Mouse (Mus musculus): Measurements from ENCODE around the gene Fbl.
"Not testable (repeated sequence)": the region's sequence is repeated elsewhere in the genome, so short reads cannot be mapped to it uniquely, and the experiment has no call there.

Gene Fbl

DNA sequence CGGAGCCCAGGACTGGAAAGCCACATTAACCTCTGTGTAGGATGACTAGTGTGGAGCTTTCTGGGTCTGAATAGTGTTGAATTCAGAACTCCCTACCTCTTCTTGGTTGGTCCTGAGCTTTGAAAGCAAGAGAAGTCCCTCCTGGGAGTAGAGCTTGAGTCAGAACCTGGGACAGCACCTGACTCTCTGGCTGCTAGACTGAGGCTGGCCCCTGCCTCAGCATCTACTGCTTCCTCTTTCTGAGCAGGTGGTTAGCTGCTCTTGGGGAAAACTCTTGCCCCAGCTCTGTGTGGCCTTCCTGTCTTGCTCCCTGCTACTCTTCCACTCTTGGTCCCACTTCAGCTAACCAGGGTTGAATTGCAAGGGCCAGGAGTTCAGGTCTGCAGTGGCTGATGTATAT, 22.4 kb downstream of the Fbl start:
- DNase-seq (ENCODE audit: low read depth, low spot score): no peak

DNA sequence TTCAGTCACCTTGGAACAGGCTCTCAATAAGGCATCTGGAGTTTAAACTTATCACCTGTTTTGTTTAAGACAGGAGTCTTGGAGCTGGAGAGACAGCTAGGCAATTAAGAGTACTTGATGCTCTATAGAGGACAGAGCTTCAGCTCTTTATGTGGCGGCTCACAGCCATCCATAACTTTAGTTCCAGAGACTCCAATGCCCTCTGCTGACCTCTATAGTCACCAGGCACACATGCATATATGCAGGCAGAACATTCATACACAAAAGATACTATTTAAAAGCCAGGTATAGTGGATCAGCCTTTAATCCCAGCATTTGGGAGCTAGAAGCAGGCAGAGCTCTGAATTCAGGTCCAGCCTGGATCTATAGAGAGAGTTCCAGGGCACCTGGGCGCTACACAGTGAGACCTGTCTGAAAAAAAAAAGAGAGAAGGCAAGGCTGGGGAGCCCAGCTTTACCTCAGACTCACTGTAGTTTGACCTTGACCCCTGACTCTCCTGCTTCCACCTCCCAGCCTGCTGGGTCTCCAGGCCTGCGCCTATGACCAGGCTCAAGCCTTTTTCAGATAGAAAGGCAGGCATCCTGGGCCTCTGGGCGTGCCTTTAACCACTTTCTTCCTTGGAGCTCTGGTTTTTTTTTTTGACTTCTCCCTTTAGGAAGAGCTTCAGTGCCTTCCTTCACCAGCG, 26.0 kb downstream of the Fbl start:
- DNase-seq (ENCODE audit: low read depth, low spot score): no peak

DNA sequence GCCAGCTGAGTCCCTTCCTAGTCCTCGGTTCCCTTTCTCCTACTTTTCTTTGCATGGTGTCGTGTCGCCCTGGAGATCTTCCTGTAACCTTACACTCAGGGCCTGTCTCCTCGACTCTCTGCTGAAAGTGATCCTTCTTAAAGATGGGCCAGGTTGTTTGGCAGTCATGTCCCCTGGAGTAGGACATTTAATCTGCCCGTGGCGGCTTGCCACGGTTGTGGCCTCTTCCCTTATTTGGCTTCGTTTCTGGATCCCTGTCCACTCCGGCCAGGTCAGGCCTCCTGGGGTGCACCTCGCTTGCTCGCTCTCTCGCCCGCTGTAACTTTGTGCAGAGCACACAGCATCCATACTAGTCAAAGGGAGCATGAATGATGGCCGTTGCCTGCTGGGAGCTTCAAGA, 27.0 kb downstream of the Fbl start:
- DNase-seq (ENCODE audit: low read depth, low spot score): no peak

DNA sequence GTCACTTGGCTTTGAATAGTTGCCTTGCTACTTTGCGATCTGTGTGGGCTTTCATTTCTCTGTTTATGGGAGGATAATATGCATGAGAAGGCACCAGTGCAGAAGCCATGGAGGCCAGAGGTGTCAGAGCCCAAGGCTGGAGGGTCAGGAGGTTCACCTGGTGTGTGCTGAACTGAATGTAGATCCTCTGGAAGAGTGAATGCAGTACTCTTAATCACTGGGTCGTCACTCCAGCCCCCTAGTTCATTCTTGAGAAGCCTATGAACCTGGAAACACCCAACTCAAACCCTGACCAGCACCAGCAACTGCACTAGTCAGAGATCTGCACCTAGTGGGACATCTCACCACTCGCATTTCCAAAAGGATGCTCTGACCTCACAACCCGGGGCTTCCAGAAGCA, 29.5 kb downstream of the Fbl start:
- DNase-seq (ENCODE audit: low read depth, low spot score): no peak

DNA sequence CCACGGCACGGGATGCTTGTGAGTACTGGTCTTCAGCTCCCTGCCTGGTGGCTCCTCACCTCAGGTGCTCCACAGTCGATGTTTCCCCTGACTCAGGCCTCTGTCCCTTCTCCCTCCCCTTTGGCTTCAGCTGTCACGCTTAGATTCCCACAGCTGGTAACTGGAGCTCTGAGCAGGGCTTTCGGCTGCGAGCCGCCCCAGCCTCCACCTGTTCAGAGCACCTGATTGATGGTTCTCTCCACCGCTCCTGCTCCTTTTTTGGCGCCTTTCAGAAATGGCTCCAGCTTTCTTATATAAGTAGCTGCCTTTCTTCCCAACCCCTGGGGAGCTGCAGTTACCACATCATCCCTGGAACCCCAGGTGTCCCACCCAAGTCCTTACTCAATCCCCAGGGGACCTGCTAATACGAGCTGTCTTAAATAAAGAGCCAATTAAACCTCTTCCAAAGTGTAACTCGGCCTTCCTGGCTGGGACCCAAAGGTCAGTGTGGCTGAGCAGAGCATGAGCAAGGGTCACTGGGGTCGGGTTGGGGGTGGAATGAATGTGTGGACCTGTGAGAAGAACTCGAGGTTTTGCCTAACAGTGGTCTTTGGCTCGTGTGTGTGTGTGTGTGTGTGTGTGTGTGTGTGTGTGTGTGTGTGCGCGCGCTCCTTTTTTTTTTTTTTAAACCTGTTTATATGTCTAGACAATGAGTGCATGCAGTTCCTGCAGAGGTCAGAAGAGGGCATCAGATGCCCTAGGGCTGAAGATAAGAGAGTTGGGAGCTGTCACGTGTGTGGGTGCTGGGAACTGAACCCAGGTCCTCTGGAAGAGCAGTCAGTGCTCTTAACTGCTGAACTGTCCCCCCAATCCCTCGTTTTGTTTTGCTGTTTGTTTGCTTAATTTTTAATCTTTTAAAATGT, 33.9 kb downstream of the Fbl start:
- no peak for DNase-seq (ENCODE audit: low read depth, low spot score)

DNA sequence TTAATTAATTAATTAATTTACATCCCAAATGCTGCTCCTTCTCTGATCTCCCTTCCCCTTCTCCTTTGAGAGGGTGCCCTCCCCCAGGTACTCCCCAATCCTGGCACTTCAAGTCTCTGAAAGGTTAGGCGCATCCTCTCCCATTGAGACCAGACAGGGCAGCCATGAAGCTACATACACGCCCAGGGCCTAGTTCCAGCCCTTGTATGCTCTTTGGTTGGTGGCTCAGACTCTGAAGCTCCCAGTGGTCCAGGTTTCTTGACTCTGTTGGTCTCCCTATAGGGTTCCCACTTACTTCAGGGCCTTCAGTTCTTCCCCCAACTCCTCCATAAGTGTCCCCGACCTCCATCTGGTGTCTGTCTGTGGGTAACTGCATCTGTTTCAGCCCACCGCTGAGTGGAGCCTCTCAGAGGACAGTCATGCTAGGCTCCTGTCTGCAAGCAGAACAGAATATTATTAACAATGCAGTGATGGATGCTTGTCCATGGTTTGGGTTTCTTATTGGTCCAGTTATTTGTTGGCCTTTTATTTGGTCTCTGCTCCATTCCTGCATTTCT, 36.6 kb downstream of the Fbl start:
- DNase-seq (ENCODE audit: low read depth, low spot score): no peak

DNA sequence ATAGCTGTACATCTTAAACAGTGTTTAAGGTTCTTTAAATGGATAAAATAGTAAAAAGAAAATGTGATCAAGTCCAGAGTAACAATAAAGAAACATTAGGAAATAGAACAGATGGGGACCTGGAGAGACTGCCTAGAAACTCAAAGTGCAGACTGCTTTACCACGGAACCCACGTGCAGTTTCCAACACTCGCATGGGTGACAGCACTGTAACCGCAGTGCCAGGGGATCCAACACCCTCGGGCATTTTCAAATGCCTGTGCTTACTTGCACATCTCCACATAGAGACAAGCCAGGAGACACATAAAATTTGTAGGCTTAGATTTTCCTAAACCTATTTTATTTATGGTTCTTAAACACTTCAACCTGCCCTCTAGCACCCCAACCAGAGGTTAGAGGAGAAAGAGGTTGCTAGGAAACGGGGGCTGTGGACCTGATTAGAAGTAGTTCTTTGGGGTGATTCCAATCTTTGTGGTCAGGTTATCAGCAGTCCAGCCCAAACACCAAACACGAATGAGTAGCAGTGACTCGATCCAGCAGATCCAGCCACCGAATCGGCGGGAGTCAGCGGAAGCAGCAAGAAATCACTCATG, 39.0 kb downstream of the Fbl start:
- DNase-seq (ENCODE audit: low read depth, low spot score): peak; percentile 47

DNA sequence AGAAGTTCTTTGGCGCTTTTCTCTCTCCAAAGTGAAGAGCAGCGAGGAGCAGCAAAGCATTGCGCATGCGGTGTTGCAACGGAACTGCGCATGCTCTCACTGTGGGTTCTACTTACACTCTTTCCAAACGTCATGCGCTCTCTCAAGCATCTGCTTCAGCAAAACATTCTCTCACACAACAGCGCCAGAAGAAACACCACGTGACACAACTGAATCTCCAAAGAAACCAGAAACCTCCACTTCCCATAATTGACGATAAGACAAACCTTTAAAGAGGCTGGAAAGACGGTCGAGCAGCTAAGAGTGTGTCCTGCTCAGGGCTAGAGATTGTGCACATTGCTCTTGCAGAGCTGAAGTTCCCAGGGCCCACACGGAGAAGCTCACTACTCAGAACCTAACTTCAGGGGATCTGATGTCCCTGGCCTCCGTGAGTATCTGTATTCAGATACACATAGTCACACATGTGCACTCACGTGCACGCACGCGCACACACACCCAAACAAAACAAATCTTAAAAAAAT, 39.5 kb downstream of the Fbl start:
- peak; percentile 88 for DNase-seq (ENCODE audit: low read depth, low spot score)

DNA sequence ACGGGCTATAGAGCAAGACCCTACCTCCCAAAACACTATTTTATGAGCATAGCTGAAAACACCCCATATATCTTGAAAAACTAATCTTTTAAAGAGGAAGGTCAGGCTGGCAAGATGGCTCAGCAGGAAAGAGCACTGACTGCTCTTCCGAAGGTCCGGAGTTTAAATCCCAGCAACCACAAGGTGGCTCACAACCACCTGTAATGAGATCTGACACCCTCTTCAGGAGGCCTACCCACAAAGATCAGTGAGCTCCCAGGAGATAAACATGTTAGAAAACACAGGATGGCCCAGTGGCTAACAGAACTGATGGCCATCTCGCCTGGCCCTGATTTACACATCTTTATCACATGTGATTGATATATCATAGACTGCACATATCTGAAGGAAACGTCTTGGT, 41.2 kb downstream of the Fbl start:
- DNase-seq (ENCODE audit: low read depth, low spot score): no peak

DNA sequence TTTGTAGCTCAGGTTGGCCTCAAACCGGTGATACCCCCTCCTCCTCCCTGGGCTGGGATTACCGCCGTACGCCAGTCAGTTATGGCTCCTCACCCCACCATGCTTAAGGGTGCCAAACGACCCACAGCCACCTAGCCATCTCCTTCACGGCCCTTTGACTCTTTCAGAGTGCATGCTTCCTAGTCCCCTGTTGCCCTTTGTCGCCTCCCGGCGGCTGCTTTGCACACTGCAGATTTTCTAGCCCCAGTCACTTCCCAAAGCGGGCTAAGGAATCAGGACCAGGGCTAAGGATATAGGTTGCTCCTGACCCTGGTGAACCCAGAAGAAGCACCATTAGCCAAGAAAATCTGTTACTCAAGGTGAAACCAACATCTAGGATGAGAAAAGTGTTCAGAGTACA, 44.6 kb downstream of the Fbl start:
- peak; percentile 43 for DNase-seq (ENCODE audit: low read depth, low spot score)

DNA sequence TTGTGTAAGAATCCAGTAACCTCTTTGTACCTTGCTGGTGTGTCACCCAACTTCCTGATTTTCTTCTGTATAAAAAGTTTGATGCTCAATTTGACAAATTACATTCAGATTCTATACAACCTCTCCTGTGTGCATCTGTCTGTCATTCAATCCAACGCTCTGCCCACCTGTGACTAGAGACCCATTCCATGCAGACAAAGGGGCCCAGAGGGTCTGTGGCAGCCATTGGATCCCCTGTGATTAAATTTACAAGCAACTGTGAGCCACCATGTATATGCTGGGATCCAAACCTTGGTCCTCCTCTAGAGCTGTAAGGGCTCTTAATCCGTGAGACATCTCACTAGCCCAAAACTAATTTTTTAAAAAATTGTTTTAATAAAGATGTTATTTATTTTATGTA, 46.4 kb downstream of the Fbl start:
- DNase-seq (ENCODE audit: low read depth, low spot score): not testable (repeated sequence)

DNA sequence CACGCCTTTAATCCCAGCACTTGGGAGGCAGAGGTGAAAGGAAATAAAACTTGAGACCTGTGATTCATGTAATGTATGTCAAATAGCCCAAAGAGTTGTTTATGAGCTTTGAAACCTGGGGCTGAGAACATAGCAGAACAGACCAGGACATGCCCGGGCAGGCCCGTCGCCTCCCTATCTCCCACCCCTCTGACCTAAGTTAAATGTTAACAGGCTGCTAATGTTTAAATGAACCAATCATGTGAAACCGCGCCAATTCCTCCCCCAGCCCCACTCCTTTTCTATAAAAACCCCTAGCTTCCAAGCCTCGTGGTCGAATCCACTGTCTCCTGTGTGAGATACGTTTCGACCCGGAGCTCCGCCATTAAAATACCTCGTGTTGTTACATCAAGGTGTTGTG, 48.3 kb downstream of the Fbl start:
- not testable (repeated sequence) for DNase-seq (ENCODE audit: low read depth, low spot score)

DNA sequence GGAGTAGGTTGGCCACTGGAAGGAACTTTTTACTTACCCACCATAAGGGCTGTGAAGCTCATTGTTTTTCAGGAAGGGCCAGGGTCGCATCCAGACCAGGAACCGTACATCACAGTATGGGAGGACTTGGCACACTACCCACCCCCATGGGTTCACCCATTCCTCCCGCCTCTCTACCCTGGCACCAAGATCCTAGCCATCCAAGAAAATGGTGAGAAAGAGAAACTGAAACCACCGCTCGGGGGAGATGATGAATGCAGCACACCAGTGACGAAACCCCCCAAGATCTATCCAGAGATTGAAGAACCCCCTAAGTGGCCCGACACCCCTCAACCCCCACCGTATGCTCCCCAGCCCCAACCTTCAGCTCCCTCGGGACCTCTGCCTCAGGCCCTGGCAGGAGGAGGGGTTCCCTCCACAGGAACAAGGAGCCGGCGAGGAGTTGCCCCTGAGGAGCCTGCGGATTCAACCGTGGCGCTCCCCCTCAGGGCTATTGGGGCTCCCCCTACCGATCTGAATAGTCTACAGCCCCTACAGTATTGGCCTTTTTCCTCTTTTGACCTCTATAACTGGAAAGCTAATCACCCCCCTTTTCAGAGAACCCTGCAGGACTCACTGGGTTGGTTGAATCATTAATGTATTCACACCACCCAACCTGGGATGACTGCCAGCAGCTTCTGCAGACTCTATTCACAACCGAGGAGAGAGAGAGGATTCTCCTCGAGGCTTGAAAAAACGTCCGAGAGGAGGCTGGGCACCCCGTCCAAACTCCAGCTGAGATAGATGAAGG, 49.6 kb downstream of the Fbl start:
- not testable (repeated sequence) for DNase-seq (ENCODE audit: low read depth, low spot score)

DNA sequence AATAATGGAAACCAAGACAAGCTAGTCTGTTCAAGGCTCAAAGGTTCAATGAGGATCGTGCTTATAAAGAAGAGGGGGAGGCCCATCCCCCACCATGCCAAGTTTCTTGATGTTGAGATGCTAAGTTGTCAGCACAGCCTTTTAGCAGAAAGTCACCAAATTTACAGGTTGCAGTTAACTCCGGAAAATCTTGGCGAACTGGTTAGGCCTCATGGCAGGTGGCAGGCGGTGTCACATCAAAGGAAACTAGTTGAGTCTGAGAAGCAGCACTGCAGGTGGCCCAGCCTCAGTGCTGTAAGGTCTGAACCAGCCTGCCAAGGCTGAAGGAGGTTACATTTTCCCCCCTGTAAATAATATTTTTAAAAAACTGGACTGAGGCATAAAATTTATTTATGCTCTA, 57.3 kb downstream of the Fbl start:
- DNase-seq (ENCODE audit: low read depth, low spot score): not testable (repeated sequence)

DNA sequence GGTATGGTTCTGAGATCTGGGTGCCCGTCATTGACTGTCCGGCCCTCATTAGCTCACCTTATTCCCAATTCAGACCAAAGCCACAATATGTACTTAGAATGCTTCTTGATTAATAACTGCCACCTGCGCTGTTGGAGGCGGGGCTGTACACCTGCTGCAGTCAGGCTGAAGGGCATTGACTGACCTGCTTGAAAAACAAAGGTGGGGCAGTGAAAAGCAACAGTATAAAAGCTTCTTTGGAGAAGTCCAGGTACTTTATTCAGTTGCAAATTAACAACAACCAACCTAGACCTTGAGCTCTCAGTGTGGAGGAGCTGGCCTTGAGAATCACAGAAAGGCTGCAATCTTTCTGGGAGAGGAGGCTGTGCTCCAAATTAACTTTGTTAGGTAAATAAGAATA, 57.9 kb downstream of the Fbl start:
- DNase-seq (ENCODE audit: low read depth, low spot score): not testable (repeated sequence)
